Mouse (Mus musculus) olfactory bulb, adult 2 months (tissue): ENCODE data around the gene Cd68. TPM values are rescaled to one million over a fixed set of nuclear protein-coding genes. Genes with fewer than 3 reads are reported as not detected.

Experiments
- H3K27ac ChIP-seq: fragments of 200-500 bp; 2 replicates; pipeline ENCODE4 v1.5.1; 2012; ENCODE audit warnings: low read depth, low read length; ENCODE audit not compliant: insufficient read depth
- H3K4me1 ChIP-seq: fragments of 200-500 bp; 2 replicates; pipeline ENCODE4 v1.6.1; 2012; ENCODE audit warnings: low read length; ENCODE audit not compliant: control insufficient read depth, insufficient read depth
- H3K4me3 ChIP-seq: fragments of 200-500 bp; 2 replicates; pipeline ENCODE4 v1.5.1; 2012; ENCODE audit warnings: mild to moderate bottlenecking, low read depth, low read length, moderate library complexity; ENCODE audit not compliant: insufficient read depth
- CTCF ChIP-seq: fragments of 200-500 bp; IDR thresholded peaks from 2 replicates; pipeline ENCODE4 v1.5.1; 2012; ENCODE audit warnings: low read depth, mild to moderate bottlenecking, low read length, moderate library complexity; ENCODE audit not compliant: insufficient read depth
- POLR2A ChIP-seq: fragments of 200-500 bp; IDR thresholded peaks from 2 replicates; pipeline ENCODE4 v1.6.1; 2012; ENCODE audit warnings: mild to moderate bottlenecking, low read depth, low read length, moderate library complexity; ENCODE audit not compliant: insufficient read depth
- WGBS: fragments of 180-500 bp; shearing (Covaris S2); methylation state at CpG from one replicate; pipeline ENCODE4 v1.1.7; 2018; 5-methylcytosine and 5-hydroxymethylcytosine counted together
- polyA plus RNA-seq: library from polyadenylated mRNA; stranded (reverse); fragments of >200 nt; gene quantifications from 2 replicates; pipeline ENCODE4 v1.2.4, GENCODE M21; 2012; ENCODE audit warnings: low replicate concordance; ENCODE audit not compliant: missing spikeins, insufficient read depth, insufficient read length

Cd68 gene
- polyA plus RNA-seq, 1 experiment = not detected

DNA sequence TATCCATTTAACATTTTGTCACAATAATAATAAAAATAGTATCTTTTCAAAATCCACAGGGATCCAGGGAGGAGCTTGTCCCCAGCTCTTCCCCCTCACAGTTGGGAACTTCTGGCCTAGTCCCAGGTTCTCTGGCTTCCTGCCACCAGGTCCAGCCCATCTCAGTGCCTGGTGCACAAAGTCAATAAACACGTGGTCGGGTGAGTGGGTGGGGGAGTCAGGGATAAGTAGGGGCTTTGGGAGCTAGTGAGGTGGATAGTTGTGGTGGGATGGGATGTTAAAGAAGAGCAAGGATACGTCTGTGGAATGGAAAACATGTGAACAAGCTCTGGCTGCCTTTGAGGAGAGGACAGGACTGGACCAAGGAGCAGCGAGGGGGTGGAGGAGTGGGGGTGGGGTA lies 20.4 kb upstream of the Cd68 start:
- Histone ChIP-seq H3K27ac (no peak overlapping the region), H3K4me3 (no peak overlapping the region), H3K4me1 (peaks cover 22% of the 10 kb centered on the region)
- 3% methylated on average over 4 of the region's 4 CpGs for WGBS
- no peak for TF ChIP-seq POLR2A
- no peak for TF ChIP-seq CTCF

GRCm38 (mm10) chr11:69685526-69686148 lies 19.7 kb upstream of the Cd68 start, which contains the start of gene Tnfsf13:
Gene Tnfsf13, minus strand, starts transcription at chr11:69685784.
- no peak within 1 kb of the TSS for H3K4me3 ChIP-seq
- TF ChIP-seq POLR2A (no peak; the same call in 1 of the 2 replicates), CTCF (no peak)
- WGBS = 40% methylated on average over 10 of the region's 10 CpGs

GRCm38 (mm10) chr11:69684936-69685335 lies 19.0 kb upstream of the Cd68 start:
- Histone ChIP-seq H3K27ac (peak overlapping the region; percentile 94), H3K4me1 (peaks cover 31% of the 10 kb centered on the region), H3K4me3 (no peak overlapping the region)
- TF ChIP-seq CTCF (no peak), POLR2A (no peak)
- 72% methylated on average over 6 of the region's 6 CpGs for WGBS

More at GRCm38 (mm10) chr11:69685526-69686148, 19.7 kb upstream of the Cd68 start, which contains the start of gene Tnfsf13:
- Histone ChIP-seq H3K4me1 (peaks cover 24% of the 10 kb centered on the region), H3K27ac (peak within 1 kb of the TSS; percentile 94)

DNA sequence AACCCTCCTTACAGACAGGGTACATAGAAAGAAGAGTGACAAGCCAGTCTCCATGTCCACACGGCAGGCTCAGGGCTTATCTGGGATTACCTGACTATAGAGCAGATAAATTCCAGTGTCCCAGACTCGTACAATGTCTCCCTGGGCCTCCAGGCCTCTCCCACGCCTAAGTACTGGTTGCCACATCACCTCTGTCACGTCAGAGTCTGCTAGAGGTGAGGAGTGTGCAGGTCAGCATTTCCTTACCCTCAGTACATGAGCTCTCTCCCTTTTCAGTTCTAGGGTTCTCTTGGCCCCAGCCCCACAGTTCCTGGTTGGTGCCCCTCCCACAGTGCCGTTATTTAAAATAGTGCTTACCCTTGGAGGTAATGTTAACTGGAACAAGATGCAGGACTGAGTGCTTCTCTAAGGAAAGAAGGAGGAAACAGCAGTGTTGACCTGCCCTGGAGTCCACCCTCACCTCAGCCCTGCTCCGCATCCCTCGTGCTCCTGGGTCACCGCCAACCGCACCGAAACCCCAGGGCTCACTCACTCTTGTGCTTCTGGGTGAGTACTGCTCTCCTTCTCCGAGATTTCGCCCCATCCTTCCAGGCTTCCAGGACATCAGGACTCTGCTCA lies 18.3 kb upstream of the Cd68 start:
- H3K4me3 ChIP-seq = no peak overlapping the region
- 87% methylated on average over 12 of the region's 12 CpGs for WGBS
- TF ChIP-seq CTCF (no peak), POLR2A (no peak)
- no peak overlapping the region for H3K27ac ChIP-seq
- peaks cover 32% of the 10 kb centered on the region for H3K4me1 ChIP-seq

DNA sequence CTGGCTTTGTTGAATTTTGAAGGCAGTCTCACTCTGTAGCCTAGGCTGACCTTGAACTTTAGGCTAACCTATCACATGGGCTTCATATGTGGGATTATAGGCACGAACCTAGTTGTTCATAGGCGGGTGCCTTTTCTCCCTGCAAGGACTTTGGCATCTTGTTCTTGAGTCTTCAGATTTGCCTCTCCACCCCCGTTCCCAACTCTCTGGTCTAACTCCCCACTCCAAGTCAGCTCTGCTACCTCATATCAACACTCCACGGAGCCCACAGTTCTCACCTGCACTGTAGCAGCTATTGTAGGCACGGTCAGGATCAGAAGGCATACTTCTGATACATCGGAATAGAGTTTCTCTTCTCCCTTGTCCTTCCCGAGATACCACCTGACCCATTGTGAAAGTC lies 17.6 kb upstream of the Cd68 start:
- no peak overlapping the region for H3K4me3 ChIP-seq
- no peak overlapping the region for H3K27ac ChIP-seq
- peaks cover 34% of the 10 kb centered on the region for H3K4me1 ChIP-seq
- 79% methylated on average over 7 of the region's 7 CpGs for WGBS
- TF ChIP-seq CTCF (no peak), POLR2A (no peak)

- Histone ChIP-seq H3K27ac (peak overlapping the region; percentile 52), H3K4me1 (peaks cover 34% of the 10 kb centered on the region), H3K4me3 (no peak overlapping the region)
- TF ChIP-seq POLR2A (no peak), CTCF (peak; percentile 38; the same call in 1 of the 2 replicates)
- WGBS = 7% methylated on average over 12 of the region's 12 CpGs
These were observed 17.0 kb upstream of the Cd68 start for GRCm38 (mm10) chr11:69682840-69683533.

GRCm38 (mm10) chr11:69682209-69682839 lies 16.4 kb upstream of the Cd68 start:
- 18% methylated on average over 24 of the region's 24 CpGs for WGBS
- H3K27ac ChIP-seq = peak overlapping the region; percentile 52
- no peak for TF ChIP-seq POLR2A
- TF ChIP-seq CTCF = no peak
- H3K4me3 ChIP-seq = peak overlapping the region; percentile 73
- peaks cover 34% of the 10 kb centered on the region for H3K4me1 ChIP-seq

DNA sequence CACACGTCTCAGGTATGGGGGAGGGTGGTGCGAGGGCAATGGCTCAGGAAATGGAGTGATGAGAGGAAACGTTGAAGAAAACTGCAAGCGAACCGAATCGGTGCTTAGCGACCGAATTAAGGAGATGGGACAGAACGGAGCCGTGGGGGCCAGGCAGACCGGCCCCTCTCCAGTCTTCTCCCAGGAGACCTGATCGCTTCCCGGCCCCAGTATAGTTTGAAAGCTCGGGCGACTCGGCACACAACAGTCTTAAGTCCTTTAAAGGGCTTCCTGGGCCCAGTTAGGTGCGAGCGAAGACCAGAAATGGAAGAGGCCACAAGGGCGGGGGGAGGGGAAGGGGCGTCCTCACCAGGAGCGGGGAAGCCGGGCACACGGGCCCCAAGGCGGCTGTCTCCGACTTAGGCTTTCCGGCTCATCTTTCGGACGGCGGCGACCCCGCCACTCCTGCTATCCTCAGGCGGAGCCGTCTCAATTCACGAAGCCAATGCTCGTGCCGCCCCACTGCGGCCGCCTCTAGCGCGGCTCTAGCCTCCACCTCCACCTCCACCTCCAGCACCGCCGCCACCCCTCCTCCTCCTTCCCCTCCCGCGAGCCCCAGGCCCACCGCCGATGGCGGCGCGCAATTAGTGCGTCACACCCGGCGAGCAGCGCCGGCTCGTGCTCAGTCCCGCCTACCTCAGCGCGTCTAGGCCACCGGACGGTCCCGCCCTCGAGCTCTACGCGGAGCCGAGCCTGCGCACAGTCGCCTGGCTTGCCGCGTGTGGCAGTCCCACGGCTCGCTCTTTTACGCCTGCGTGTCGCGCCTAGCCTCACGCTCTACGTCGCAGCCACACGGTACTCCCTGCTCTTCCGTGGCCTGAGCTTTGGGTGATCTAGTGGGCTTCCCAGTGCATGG lies 15.6 kb upstream of the Cd68 start, which contains the start of gene Senp3:
Gene Senp3, minus strand, starts transcription at position 771 of the 895 bp plus-strand sequence.
- H3K4me1 ChIP-seq = peaks cover 27% of the 10 kb centered on the region
- peak within 1 kb of the TSS; percentile 52 for H3K27ac ChIP-seq
- peak within 1 kb of the TSS; percentile 73 for H3K4me3 ChIP-seq
- under 1% methylated on average over 80 of the region's 80 CpGs for WGBS
- TF ChIP-seq CTCF (no peak), POLR2A (peak; percentile 88)
